Mouse (Mus musculus) adrenal gland, postnatal 25 days (tissue): ENCODE data around the gene Slc5a4a. TPM values are rescaled to one million over a fixed set of nuclear protein-coding genes. Genes with fewer than 3 reads are reported as not detected.
A peak's percentile ranks its signal among the peaks of the same experiment; 100 is the strongest.

Source experiments
- DNase-seq: peaks from one replicate; pipeline ENCODE4 v3.0.0; 2021; ENCODE audit warnings: mixed read lengths
- microRNA-seq, 2 experiments: library from miRNA; unstranded; fragments of <30 nt; microRNA quantifications; one replicate each; pipeline ENCODE4 v1.2.0; 2021
- total RNA-seq: library from RNA; stranded (reverse); gene quantifications from 2 replicates; pipeline ENCODE4 v1.2.3, GENCODE M21; 2021

The Slc5a4a gene
- total RNA-seq, 1 experiment from 2014 or later, result not detected

GRCm38 (mm10) chr10:76218240-76218639 lies 71.0 kb downstream of the Slc5a4a start:
- no peak for DNase-seq

GRCm38 (mm10) chr10:76225944-76226343 lies 78.7 kb downstream of the Slc5a4a start:
- no peak for DNase-seq

GRCm38 (mm10) chr10:76229627-76230026 lies 82.4 kb downstream of the Slc5a4a start:
- DNase-seq, result no peak

- peak; percentile 91 for DNase-seq
Measured at GRCm38 (mm10) chr10:76237341-76238225, 90.3 kb downstream of the Slc5a4a start, which contains the start of gene Prmt2. Prmt2 (minus strand) TSS chr10:76237865.

Small RNA genes lying within 50 kb of the gene (microRNA-seq; reads per million reads assigned to microRNA genes)
- gene Mir678, result 0 reads per million in 2 experiments

Other genes with a start within 250 kb of the Slc5a4a start
- 84.7 and 85.0 TPM in 2 replicates for gene Smarcb1, start 225.8 kb upstream of the Slc5a4a start, total RNA-seq
- 787 and 1,051 TPM in 2 replicates for gene Chchd10, start 214.3 kb upstream of the Slc5a4a start, total RNA-seq
- 7.9 and 9.5 TPM in 2 replicates for gene Mmp11, start 211.0 kb upstream of the Slc5a4a start, total RNA-seq
- 1.3 and 2.2 TPM in 2 replicates for gene Gm867, start 206.8 kb upstream of the Slc5a4a start, total RNA-seq
- gene Vpreb3, start 204.4 kb upstream of the Slc5a4a start, total RNA-seq, result not detected in 2 replicates
- gene Gm5134, start 192.9 kb upstream of the Slc5a4a start, total RNA-seq, result not detected in 2 replicates
- gene Zfp280b, start 114.8 kb upstream of the Slc5a4a start, total RNA-seq, result 11.0 and 11.4 TPM in 2 replicates
- gene Slc5a4b, start 36.5 kb upstream of the Slc5a4a start, total RNA-seq, result not detected in 2 replicates
- 21.2 and 21.9 TPM in 2 replicates for gene Prmt2, start 90.4 kb downstream of the Slc5a4a start, total RNA-seq
- 11.3 and 11.8 TPM in 2 replicates for gene S100b, start 106.4 kb downstream of the Slc5a4a start, total RNA-seq
- gene Dip2a, start 197.8 kb downstream of the Slc5a4a start, total RNA-seq, result 28.5 and 33.2 TPM in 2 replicates